Mouse (Mus musculus): ENCODE measurements around the gene 4930583I09Rik. TPM values are rescaled to one million over a fixed set of nuclear protein-coding genes. Genes with fewer than 3 reads are reported as not detected.

Gene 4930583I09Rik
- polyA plus RNA-seq, 1 experiment from 2014 or later, result not detected

DNA sequence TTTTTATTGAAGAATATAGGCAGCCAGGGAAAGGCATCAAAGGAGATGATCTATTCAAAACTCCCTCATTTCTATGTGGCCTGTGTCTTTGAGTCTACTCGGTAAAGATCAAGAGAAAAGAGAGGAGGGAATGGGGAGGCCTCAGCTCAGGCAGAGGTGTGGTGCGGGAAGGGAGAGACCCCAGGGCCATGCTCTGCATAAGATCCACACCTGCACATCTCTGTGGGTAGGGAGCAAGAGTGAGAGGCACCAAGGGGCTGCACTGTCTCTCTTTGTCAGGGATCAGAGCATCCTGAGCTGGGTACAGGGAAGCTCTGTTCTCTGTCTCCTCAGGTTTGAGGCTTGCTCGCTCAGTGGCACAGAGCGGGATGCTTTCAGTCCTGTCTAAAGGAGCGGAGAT is 8.4 kb downstream of the 4930583I09Rik start:
- Histone ChIP-seq H3K27me3 (replicated peaks) (0 out of 2 replicates have a peak, but pooled peaks cover 2% of the 10 kb centered on the region), H3K27ac (ENCODE audit: poor library complexity, severe bottlenecking) (no peak overlapping the region), H3K36me3 (no peaks in the 10 kb centered on the region), H3K4me1 (replicated peaks) (no peaks in the 10 kb centered on the region), H3K9ac (no peak overlapping the region), H3K4me2 (no peak overlapping the region), H3K9me3 (replicated peaks) (no peaks in the 10 kb centered on the region), H3K4me3 (no peak overlapping the region)
- no peak for ATAC-seq (ENCODE audit: insufficient number of reproducible peaks, low FRiP score)
- 83% methylated on average over 5 of the region's 5 CpGs for WGBS

DNA sequence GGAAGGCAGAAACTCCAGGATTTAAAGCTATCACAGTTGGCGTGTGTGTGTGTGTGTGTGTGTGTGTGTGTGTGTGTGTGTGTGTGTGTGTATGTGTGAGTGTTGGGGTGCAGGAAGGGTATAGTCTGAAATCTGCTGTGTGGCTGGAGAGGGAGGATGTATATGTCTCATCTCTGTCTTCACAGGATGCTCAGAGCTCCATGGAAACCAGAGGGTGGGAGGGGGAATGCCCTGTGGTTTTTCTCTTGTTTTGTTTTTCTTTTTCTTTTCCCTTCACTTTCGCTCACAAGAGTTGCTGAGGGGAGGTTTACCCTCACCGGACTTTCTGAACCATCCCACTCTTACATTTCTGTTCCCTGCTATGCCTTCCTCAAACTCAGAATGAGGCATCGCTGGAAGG is 9.0 kb downstream of the 4930583I09Rik start:
- Histone ChIP-seq H3K9me3 (replicated peaks) (no peaks in the 10 kb centered on the region), H3K27ac (ENCODE audit: poor library complexity, severe bottlenecking) (no peak overlapping the region), H3K4me3 (no peak overlapping the region), H3K36me3 (no peaks in the 10 kb centered on the region), H3K9ac (no peak overlapping the region), H3K4me2 (no peak overlapping the region), H3K4me1 (replicated peaks) (no peaks in the 10 kb centered on the region), H3K27me3 (replicated peaks) (0 out of 2 replicates have a peak, but pooled peaks cover 2% of the 10 kb centered on the region)
- no peak for ATAC-seq (ENCODE audit: insufficient number of reproducible peaks, low FRiP score)
- WGBS, result 77% methylated on average over 4 of the region's 4 CpGs

DNA sequence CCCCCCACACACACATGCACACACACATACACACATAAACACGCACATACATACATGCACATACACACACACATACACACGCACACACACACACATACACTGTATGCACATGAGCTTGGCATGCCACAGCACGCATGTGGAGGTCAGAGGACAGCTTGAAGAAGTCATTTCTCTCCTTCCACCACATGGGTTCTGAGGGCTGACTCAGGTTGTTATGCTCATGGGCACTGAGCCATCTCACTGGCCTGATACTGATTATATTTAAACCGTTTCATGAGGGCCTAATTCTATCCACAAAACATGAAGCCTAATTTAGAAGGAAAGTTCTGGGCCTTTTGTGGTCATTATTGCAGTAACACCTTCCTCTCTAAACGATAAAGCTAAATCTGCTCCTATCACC is 13.3 kb downstream of the 4930583I09Rik start:
- Histone ChIP-seq H3K9ac (no peak overlapping the region), H3K27ac (ENCODE audit: poor library complexity, severe bottlenecking) (no peak overlapping the region), H3K36me3 (no peaks in the 10 kb centered on the region), H3K27me3 (replicated peaks) (0 out of 2 replicates have a peak, but pooled peaks cover 2% of the 10 kb centered on the region), H3K4me3 (no peak overlapping the region), H3K4me2 (no peak overlapping the region), H3K9me3 (replicated peaks) (no peaks in the 10 kb centered on the region), H3K4me1 (replicated peaks) (no peaks in the 10 kb centered on the region)
- 79% methylated on average over 5 of the region's 5 CpGs for WGBS
- ATAC-seq (ENCODE audit: insufficient number of reproducible peaks, low FRiP score), result no peak

DNA sequence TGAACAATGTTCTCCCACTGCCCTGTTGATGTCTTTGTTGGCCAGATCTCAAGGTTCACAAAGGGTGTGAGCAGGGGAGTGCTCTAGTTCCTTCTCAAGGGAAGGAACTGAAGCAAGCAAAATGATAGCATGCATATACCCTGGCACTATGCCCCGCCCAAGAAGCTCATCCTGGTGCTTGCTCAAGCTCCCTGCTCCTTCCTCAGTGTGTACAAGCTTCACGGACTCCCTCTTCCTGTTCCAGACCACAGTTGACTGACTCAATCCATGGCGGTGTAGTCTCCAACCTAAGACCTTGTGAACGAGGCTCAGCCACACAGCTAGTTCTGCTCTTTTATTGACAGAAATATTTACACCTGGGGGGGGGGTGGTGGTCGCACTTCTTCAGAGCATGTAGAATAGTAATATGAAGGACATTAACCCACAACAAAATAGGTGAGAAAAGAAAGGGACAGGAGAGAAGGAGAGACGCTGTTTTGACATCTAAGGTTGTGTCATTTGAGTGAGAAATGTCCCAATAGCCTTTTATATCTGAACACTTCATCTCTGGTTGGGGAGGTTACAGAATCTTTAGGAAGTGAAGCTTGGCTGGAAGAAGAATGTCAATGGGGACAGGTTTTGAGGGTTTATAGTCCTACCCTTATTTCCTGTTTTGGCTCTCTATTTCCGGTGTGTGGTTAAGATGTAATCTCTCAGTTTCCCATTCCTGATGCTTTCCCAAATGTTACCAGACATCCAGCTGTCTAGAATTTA is 14.9 kb downstream of the 4930583I09Rik start:
- Histone ChIP-seq H3K4me1 (replicated peaks) (no peaks in the 10 kb centered on the region), H3K27me3 (replicated peaks) (no peaks in the 10 kb centered on the region), H3K4me3 (no peak overlapping the region), H3K36me3 (no peaks in the 10 kb centered on the region), H3K4me2 (no peak overlapping the region), H3K27ac (ENCODE audit: poor library complexity, severe bottlenecking) (no peak overlapping the region), H3K9ac (no peak overlapping the region), H3K9me3 (replicated peaks) (no peaks in the 10 kb centered on the region)
- ATAC-seq (ENCODE audit: insufficient number of reproducible peaks, low FRiP score), result no peak
- WGBS, result 75% methylated on average over 7 of the region's 7 CpGs

DNA sequence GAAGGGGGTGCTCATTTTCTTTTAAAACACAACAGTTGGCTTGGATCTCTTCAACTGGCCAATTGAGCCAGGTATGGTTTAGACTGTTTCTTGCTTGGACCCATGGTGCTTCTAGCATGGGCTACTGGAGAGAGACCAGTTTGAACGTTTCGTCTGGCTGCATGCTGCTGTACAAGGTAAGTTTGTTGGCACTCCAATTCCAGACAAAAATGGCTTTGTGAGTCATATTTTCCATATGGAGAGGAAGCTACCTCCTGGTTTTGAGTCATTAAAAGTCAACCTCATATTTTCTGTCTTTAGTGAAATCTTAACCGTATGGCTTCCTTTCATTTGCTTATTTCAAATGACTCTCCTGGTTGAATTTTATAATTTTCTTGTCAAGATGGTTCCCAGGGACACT is 19.6 kb downstream of the 4930583I09Rik start:
- H3K4me3 ChIP-seq, result no peak overlapping the region
- H3K36me3 ChIP-seq, result no peaks in the 10 kb centered on the region
- no peaks in the 10 kb centered on the region for H3K27me3 ChIP-seq (replicated peaks)
- no peak overlapping the region for H3K9ac ChIP-seq
- no peak for ATAC-seq (ENCODE audit: insufficient number of reproducible peaks, low FRiP score)
- 85% methylated on average over 3 of the region's 3 CpGs for WGBS
- H3K27ac ChIP-seq (ENCODE audit: poor library complexity, severe bottlenecking), result no peak overlapping the region
- H3K9me3 ChIP-seq (replicated peaks), result no peaks in the 10 kb centered on the region
- H3K4me1 ChIP-seq (replicated peaks), result no peaks in the 10 kb centered on the region
- no peak overlapping the region for H3K4me2 ChIP-seq

DNA sequence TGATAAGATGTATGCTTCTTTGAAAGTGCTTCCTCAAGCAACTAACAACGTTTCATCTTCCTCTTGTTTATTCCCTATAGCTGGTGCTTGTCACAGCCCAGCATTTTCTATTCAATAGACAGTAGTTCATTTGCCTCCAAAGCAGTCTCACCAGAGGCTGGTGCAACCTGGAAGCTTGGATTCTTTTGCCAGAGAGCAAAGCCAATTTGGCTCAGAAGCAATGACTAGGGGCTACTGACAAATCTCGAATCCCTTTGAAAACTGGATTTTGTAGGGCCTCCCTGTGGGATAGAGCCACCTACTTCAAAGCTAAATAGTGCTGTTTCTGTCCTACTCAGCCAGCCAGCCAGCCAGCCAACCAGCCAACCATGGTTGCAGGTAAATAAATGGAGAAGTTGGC is 20.1 kb downstream of the 4930583I09Rik start:
- H3K27ac ChIP-seq (ENCODE audit: poor library complexity, severe bottlenecking), result no peak overlapping the region
- H3K27me3 ChIP-seq (replicated peaks), result no peaks in the 10 kb centered on the region
- ATAC-seq (ENCODE audit: insufficient number of reproducible peaks, low FRiP score), result no peak
- no peaks in the 10 kb centered on the region for H3K9me3 ChIP-seq (replicated peaks)
- no peak overlapping the region for H3K9ac ChIP-seq
- H3K4me2 ChIP-seq, result no peak overlapping the region
- 61% methylated on average over 2 of the region's 2 CpGs for WGBS
- no peaks in the 10 kb centered on the region for H3K36me3 ChIP-seq
- no peaks in the 10 kb centered on the region for H3K4me1 ChIP-seq (replicated peaks)
- no peak overlapping the region for H3K4me3 ChIP-seq

DNA sequence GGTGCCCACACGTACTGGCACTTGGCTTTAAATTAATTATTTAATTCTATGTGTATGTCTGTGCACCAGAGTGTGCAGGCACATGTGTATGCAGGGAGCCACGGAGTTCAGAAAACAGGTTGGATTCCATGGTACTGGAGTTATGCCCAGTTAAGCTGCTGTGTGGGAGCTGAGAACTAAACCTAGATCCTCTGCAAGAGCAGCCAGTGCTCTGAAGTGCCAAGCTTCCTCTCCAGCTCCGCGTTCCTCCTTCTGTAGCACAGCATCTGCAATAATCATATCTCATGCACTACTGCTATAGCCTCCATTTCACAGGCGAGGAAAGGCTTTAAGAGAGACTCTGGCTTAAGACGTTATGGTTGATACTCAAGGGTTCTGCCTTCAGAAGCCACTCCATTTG is 22.3 kb downstream of the 4930583I09Rik start:
- H3K4me2 ChIP-seq, result no peak overlapping the region
- H3K9ac ChIP-seq, result no peak overlapping the region
- no peaks in the 10 kb centered on the region for H3K27me3 ChIP-seq (replicated peaks)
- H3K36me3 ChIP-seq, result no peaks in the 10 kb centered on the region
- WGBS, result 84% methylated on average over 6 of the region's 6 CpGs
- H3K4me3 ChIP-seq, result no peak overlapping the region
- no peaks in the 10 kb centered on the region for H3K4me1 ChIP-seq (replicated peaks)
- no peak overlapping the region for H3K27ac ChIP-seq (ENCODE audit: poor library complexity, severe bottlenecking)
- no peak for ATAC-seq (ENCODE audit: insufficient number of reproducible peaks, low FRiP score)
- H3K9me3 ChIP-seq (replicated peaks), result no peaks in the 10 kb centered on the region

DNA sequence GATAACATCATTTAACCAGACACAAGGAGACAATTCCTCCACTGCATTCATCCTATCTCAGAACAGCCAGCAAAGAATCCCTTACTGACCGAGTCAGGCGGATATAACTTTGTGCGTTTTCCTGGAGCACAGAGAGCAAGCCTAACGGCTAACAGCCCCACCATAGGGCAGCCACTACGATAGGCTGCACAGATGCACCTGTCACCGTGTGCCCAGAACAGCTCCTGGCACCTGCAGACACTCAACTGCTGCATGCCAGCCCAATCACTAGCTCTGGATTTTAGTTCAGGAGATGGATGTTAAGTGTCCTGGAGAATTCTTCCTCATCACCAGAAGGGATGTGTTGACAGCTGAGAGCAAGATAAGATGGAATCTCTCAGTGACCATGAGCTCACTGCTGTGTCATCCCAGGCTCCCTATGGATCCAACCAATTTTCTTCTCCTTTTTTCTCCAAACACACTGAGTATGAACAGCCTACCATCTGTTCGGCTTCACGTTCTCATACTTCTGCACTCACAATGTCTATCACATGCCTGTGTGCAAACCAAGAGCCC is 29.8 kb downstream of the 4930583I09Rik start:
- Histone ChIP-seq H3K27me3 (replicated peaks) (peaks cover 25% of the 10 kb centered on the region), H3K4me3 (no peak overlapping the region), H3K9ac (no peak overlapping the region), H3K36me3 (no peaks in the 10 kb centered on the region), H3K27ac (ENCODE audit: poor library complexity, severe bottlenecking) (no peak overlapping the region), H3K4me1 (replicated peaks) (peaks cover 10% of the 10 kb centered on the region; the same call in 1 of the 2 replicates), H3K9me3 (replicated peaks) (0 out of 2 replicates have a peak, but pooled peaks cover 2% of the 10 kb centered on the region), H3K4me2 (no peak overlapping the region)
- 46% methylated on average over 8 of the region's 8 CpGs for WGBS
- no peak for ATAC-seq (ENCODE audit: insufficient number of reproducible peaks, low FRiP score)

DNA sequence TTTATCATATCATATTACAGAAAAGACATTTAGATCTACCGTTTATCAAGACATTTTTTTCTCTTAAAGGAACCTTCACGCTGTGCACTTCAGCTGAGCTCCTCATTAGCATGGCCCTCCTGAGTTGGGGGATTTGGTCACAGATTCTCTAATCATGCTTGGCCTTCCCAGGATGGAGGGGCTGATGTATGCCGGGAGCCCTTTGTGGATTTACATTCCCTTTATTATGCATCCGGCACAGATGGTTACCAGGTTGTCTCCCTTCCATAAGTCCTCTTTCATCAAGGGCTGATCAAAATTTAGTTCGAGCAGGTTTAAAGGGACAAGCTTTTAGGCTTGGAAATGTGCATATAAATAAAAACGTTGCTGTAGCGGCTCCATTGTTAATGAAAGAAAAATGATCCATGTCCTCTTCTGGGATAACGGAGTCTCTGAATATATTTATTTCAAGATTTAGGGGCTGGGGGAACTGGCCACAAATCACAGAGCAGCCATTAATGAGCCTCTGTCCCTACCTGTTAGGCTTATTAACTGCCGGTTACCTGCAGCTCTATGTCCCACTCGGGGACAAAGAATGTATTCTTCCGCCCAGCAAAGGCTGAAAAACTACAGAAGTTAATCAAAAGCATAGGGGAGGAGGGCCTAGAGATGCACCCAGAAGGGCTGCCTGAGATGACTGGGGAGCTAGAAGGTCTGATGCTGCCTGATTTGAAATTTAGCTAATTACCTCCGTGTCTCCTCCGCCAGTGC is 31.3 kb downstream of the 4930583I09Rik start:
- 76% methylated on average over 13 of the region's 13 CpGs for WGBS
- Histone ChIP-seq H3K36me3 (no peaks in the 10 kb centered on the region), H3K27ac (ENCODE audit: poor library complexity, severe bottlenecking) (no peak overlapping the region), H3K27me3 (replicated peaks) (peaks cover 25% of the 10 kb centered on the region), H3K9me3 (replicated peaks) (0 out of 2 replicates have a peak, but pooled peaks cover 3% of the 10 kb centered on the region), H3K9ac (no peak overlapping the region), H3K4me2 (no peak overlapping the region), H3K4me3 (no peak overlapping the region), H3K4me1 (replicated peaks) (peaks cover 10% of the 10 kb centered on the region; the same call in 1 of the 2 replicates)
- ATAC-seq (ENCODE audit: insufficient number of reproducible peaks, low FRiP score), result no peak

DNA sequence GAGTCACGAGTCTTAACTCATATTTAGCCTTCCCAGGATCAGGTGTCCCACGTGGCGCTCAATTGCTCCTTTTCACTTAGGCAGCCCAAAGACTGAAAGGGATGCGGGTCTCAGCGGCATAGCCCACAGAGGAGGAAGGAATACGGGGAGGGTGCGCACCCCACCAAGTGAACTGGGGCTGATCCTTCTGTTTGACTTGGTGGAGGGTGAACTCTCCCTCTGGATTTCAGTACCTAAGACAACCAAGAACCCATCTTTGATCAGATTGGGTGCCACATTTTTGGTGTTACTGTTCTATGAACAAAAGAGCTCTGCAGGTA is 33.0 kb downstream of the 4930583I09Rik start:
- H3K9ac ChIP-seq, result no peak overlapping the region
- no peak overlapping the region for H3K4me3 ChIP-seq
- no peak overlapping the region for H3K4me2 ChIP-seq
- H3K36me3 ChIP-seq, result no peaks in the 10 kb centered on the region
- H3K27ac ChIP-seq (ENCODE audit: poor library complexity, severe bottlenecking), result no peak overlapping the region
- peaks cover 25% of the 10 kb centered on the region for H3K27me3 ChIP-seq (replicated peaks)
- 61% methylated on average over 7 of the region's 7 CpGs for WGBS
- peaks cover 10% of the 10 kb centered on the region; the same call in 1 of the 2 replicates for H3K4me1 ChIP-seq (replicated peaks)
- 0 out of 2 replicates have a peak, but pooled peaks cover 3% of the 10 kb centered on the region for H3K9me3 ChIP-seq (replicated peaks)
- ATAC-seq (ENCODE audit: insufficient number of reproducible peaks, low FRiP score), result no peak

Data from heart, embryonic 12.5 days (tissue).